Mouse (Mus musculus) mature B cell (primary cell): ENCODE data around the gene Adgrg3.

ENCODE experiments used
- in situ Hi-C: fragments of 300-500 bp; cut with MboI; formaldehyde crosslinking; loops from 2 replicates; pipeline ENCODE4 v1.14.3; 2019

The Adgrg3 gene

GRCm38 (mm10) chr8:95017451-95017850, at the start of gene Adgrg3:
Gene Adgrg3 (plus strand): TSS chr8:95017692.
- in situ Hi-C loops = no loop called here

- in situ Hi-C loops = no loop called here
These were observed 44.2 kb upstream of the Adgrg3 start for GRCm38 (mm10) chr8:94973270-94973669.

- in situ Hi-C loops = no loop called here
These were observed 43.7 kb upstream of the Adgrg3 start for GRCm38 (mm10) chr8:94973786-94974185.

GRCm38 (mm10) chr8:94974467-94975165, 42.9 kb upstream of the Adgrg3 start, which contains the start of gene Adgrg1:
Gene Adgrg1 (plus strand): TSS chr8:94974751.
- in situ Hi-C loops = no loop called here

DNA sequence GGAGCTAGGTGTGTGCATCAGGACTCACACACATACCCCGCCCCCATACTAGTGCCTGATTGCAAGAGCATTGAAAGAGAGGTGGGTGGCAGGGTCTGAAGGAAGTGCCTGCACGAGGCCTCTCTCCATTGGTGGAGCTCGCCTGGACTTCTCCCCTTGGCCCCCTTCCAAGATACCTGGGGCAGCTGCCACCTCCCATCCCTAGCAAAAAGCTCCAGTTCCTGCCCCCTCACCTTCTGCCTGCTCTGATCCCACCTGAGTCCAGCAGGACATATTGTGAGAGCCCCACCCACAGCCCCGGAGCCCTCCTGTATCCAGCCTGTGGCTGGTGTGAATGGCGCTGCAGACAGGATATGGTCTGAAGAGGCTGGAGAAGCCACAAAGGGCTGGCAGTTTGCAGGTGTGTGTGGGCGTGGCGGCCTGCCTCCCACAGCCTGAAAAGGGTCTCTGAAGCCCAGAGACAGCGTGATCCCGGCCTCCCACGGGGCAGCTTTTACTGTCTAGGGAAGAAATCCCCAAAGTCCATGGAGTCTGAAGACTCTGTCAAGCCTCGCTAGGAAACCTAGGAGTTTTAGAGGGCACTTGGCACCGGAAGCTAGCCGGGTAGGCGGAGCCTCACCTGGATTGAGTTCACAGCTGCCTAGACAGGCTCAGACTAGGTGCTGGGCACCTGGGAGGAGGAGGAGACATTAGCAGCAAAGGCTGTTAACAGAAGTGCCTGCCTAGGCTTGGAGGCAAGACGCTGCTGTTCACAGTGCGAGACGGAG, 40.7 kb upstream of the Adgrg3 start:
- in situ Hi-C loops = no loop called here

DNA sequence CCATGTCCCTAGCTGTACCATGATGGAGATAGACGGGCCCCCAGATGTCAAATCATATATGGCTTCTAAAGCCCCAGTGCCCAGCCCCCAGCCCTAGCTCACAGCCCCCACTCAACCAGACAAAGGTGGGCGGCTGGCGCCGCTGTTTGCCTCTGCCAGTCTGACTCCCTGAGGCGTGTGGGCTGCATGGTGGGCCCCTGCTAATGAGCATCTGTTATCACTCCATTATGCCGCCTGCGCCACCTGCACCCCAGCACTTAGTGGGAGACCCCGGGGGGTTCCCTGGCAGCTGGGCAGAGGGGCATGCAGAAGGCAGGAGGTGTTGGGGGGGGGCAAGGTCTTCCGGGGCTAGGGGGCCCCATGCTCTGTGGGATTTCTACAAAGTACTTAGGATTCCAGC, 39.4 kb upstream of the Adgrg3 start:
- in situ Hi-C loops = no loop called here

DNA sequence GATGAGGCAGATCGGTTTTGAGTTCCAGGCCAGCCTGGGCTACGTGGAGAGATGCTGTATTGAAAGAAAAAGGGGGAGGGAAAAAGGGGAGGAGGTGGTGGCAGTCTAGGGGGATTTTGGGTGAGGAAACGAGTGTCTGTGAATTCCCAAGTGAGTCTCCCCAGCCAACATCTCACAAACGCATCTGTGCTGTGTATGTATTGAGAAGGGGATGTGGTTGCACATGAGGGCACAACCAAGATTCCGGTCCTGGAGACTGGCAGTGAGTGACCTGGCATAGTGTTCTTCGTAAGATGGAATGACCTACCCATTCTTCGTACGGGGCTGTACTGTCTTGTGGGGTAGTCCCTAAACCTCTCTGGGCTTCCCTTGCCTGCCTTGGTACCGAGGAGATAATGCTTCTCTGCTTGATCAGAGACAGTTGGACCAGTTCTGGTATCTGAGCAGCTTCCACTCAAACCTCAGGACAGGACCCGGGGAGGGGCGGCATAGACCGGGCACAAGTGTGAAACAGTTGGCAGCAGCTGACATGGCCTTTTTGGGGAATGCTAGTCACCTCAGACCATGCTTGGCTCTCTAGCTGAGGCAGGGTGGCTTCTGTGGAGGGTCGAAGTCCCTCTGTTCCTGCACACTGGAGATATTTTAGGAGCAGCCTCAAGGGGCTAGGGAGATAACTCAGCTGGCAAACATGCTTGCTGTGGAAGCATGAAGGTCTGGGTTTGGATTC, 38.7 kb upstream of the Adgrg3 start:
- in situ Hi-C loops = no loop called here

- in situ Hi-C loops = no loop called here
These were observed 37.3 kb upstream of the Adgrg3 start for GRCm38 (mm10) chr8:94980176-94980575.

GRCm38 (mm10) chr8:94980976-94981375, 36.5 kb upstream of the Adgrg3 start:
- in situ Hi-C loops = no loop called here

DNA sequence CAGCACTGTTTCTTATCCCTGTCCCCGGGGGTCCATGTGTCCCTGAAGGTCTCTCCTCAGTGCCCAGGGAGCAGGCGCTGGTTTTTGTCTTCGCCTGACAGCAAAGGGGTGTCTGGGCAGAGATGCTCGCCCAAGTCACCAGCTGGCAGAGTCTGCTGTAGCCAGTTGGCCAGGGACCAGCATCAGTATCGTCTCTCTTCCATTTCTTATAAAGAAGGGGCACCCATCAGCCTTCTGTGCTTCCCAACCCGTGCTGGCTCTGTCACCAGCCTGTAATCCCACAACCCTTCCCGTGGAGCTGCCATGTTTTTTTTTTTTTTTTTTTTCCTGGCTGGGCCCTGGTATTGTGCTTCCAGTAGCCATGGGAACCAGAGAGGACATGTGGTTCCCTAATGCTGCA, 35.6 kb upstream of the Adgrg3 start:
- in situ Hi-C loops = no loop called here

GRCm38 (mm10) chr8:94983146-94983545, 34.3 kb upstream of the Adgrg3 start:
- in situ Hi-C loops = no loop called here

GRCm38 (mm10) chr8:94983881-94984516, 33.5 kb upstream of the Adgrg3 start:
- in situ Hi-C loops = no loop called here

DNA sequence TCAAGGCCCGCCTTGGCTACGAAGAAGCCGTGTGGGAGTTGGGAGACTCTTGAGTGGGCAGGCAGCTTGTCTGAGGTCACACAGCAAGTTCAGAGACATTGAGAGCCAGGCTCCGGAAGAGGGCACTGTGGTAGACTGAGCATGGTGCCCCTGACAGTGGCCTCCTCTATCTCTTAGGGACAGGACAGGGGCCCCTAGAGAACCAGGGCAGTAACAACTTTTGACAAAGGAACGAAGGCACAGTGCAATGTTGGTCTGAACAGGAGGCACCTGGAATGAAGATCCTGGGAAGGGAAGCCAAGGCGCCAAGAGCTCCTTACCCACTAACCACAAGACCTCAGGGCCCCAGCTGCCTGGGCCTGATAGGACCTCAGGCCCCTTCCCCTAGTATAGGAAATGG, 32.5 kb upstream of the Adgrg3 start:
- in situ Hi-C loops = no loop called here

GRCm38 (mm10) chr8:94986676-94987075, 30.8 kb upstream of the Adgrg3 start:
- in situ Hi-C loops = no loop called here

DNA sequence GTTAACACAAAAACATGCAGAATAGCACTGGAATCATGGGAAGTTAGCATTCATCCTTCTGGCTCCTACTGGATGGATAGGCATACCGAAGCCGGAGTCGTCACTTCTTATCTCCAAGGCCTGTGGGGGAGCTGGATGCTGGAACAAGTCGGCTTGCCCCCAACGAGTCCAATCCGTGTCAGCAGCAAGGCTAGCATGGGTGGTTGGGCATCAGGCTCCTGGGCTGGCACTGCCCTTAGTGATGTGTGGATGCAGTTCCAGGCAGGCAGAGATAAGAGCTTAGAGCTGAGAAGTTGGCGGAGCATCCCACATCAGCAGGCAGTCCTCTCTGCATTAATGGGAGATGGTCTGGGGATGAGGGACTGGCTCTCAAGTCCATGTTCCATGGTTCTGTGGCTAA, 29.9 kb upstream of the Adgrg3 start:
- in situ Hi-C loops = no loop called here

- in situ Hi-C loops = no loop called here
These were observed 28.9 kb upstream of the Adgrg3 start for GRCm38 (mm10) chr8:94988619-94989018.

DNA sequence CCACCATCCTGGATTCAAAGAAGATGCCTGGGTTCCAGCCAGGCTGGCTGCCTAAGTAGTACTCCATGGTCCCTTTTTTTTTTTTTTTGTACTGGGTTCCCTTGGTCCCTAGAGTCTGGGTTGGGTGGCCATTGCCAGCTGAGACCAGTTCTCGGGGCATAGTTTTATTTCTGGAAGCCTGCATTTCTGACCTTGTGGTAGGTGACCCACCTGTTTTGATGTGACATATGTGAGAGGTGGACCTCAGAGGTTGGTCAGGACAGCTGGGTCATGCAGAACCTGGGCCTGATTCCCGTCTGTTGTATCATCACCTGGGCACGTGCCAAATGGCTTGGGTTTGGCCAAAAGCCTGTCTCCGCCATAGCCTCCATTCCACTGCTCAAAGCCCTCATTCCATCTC, 27.8 kb upstream of the Adgrg3 start:
- in situ Hi-C loops = no loop called here

- in situ Hi-C loops = no loop called here
These were observed 26.7 kb upstream of the Adgrg3 start for GRCm38 (mm10) chr8:94990598-94991453.

- in situ Hi-C loops = no loop called here
These were observed 26.0 kb upstream of the Adgrg3 start for GRCm38 (mm10) chr8:94991454-94991994.

DNA sequence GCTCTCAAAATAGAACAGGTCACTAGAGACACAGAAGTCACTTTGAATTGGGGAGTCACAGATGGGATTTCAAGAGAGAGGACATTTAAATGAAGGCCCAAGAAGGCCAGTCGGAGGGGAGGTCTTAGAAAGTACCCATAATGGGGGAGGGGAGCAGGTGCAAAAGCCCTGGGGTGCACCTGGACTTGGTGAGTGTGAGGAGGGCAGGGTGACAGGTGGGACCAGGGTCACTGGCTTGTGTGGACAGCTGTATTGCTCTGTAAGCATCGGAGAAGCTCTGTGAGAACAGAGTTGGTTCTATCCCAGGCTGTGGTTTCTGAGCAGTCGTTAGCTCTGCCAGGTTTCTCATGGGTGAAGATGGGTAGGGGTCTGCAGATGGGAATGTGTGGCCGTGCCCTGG, 25.5 kb upstream of the Adgrg3 start:
- in situ Hi-C loops = no loop called here

DNA sequence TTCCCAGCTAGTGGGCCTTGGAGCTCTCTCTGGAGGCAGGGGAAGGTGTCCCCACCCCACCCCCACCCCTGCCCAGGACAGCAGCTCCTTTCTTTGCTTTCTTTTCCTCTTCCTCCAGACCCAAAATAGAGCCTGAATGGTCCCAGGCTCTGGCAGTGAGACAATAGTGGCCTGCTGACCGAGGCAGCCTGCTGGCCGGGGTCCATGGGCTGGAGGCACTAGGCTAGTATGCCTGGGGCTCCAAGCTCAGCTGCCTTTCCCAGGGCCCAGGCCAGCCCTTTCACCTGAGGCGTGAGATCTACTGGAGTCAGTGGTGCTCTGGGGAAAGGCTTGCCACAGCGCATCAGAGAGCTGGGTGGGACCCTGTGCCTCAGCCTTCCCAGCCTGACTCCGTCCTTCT, 25.0 kb upstream of the Adgrg3 start:
- in situ Hi-C loops = no loop called here
